Mouse (Mus musculus): ENCODE measurements around the gene B3galt4. TPM values are rescaled to one million over a fixed set of nuclear protein-coding genes. Genes with fewer than 3 reads are reported as not detected.

B3galt4 gene
- polyA plus RNA-seq, 1 experiment: 4.1 TPM

GRCm38 (mm10) chr17:33902491-33902890 lies 48.8 kb downstream of the B3galt4 start:
- H3K4me1 ChIP-seq (ENCODE audit: control insufficient read depth, insufficient read depth, low read length): peaks cover 6% of the 10 kb centered on the region
- WGBS: 12% methylated on average over 7 of the region's 7 CpGs

GRCm38 (mm10) chr17:33902079-33902478 lies 49.2 kb downstream of the B3galt4 start:
- H3K27ac ChIP-seq (ENCODE audit: control insufficient read depth, insufficient read depth, low read depth, low read length, poor library complexity): no peak overlapping the region
- peaks cover 6% of the 10 kb centered on the region for H3K4me1 ChIP-seq (ENCODE audit: control insufficient read depth, insufficient read depth, low read length)
- TF ChIP-seq CTCF (IDR thresholded peaks at IDR 0.05; ENCODE audit: control insufficient read depth, insufficient read depth, low read length) (no peak), POLR2A (IDR thresholded peaks at IDR 0.05; ENCODE audit: borderline replicate concordance, control insufficient read depth, low read depth, low read length) (no peak)
- WGBS: 53% methylated on average over 4 of the region's 4 CpGs
- no peak overlapping the region for H3K4me3 ChIP-seq (replicated peaks; ENCODE audit: control insufficient read depth, low read depth, low read length)

More at GRCm38 (mm10) chr17:33902491-33902890, 48.8 kb downstream of the B3galt4 start:
- Histone ChIP-seq H3K27ac (ENCODE audit: control insufficient read depth, insufficient read depth, low read depth, low read length, poor library complexity) (no peak overlapping the region), H3K4me3 (replicated peaks; ENCODE audit: control insufficient read depth, low read depth, low read length) (no peak overlapping the region)
- TF ChIP-seq POLR2A (IDR thresholded peaks at IDR 0.05; ENCODE audit: borderline replicate concordance, control insufficient read depth, low read depth, low read length) (no peak), CTCF (IDR thresholded peaks at IDR 0.05; ENCODE audit: control insufficient read depth, insufficient read depth, low read length) (no peak)

GRCm38 (mm10) chr17:33901653-33902052 lies 49.6 kb downstream of the B3galt4 start:
- no peak for TF ChIP-seq CTCF (IDR thresholded peaks at IDR 0.05; ENCODE audit: control insufficient read depth, insufficient read depth, low read length)
- TF ChIP-seq POLR2A (IDR thresholded peaks at IDR 0.05; ENCODE audit: borderline replicate concordance, control insufficient read depth, low read depth, low read length): no peak
- Histone ChIP-seq H3K4me3 (replicated peaks; ENCODE audit: control insufficient read depth, low read depth, low read length) (no peak overlapping the region), H3K4me1 (ENCODE audit: control insufficient read depth, insufficient read depth, low read length) (peaks cover 6% of the 10 kb centered on the region), H3K27ac (ENCODE audit: control insufficient read depth, insufficient read depth, low read depth, low read length, poor library complexity) (no peak overlapping the region)
- 80% methylated on average over 4 of the region's 4 CpGs for WGBS

GRCm38 (mm10) chr17:33900989-33901314 lies 50.3 kb downstream of the B3galt4 start:
- Histone ChIP-seq H3K4me3 (replicated peaks; ENCODE audit: control insufficient read depth, low read depth, low read length) (no peak overlapping the region), H3K4me1 (ENCODE audit: control insufficient read depth, insufficient read depth, low read length) (peaks cover 6% of the 10 kb centered on the region), H3K27ac (ENCODE audit: control insufficient read depth, insufficient read depth, low read depth, low read length, poor library complexity) (no peak overlapping the region)
- 73% methylated on average over 4 of the region's 4 CpGs for WGBS
- TF ChIP-seq CTCF (IDR thresholded peaks at IDR 0.05; ENCODE audit: control insufficient read depth, insufficient read depth, low read length): no peak

GRCm38 (mm10) chr17:33900281-33900988 lies 50.9 kb downstream of the B3galt4 start:
- H3K27ac ChIP-seq (ENCODE audit: control insufficient read depth, insufficient read depth, low read depth, low read length, poor library complexity): peak overlapping the region; percentile 12; the same call in 1 of the 2 replicates
- WGBS: 50% methylated on average over 7 of the region's 7 CpGs

More at GRCm38 (mm10) chr17:33900281-33900988, 50.9 kb downstream of the B3galt4 start:
- H3K4me1 ChIP-seq (ENCODE audit: control insufficient read depth, insufficient read depth, low read length): peaks cover 6% of the 10 kb centered on the region
- TF ChIP-seq CTCF (IDR thresholded peaks at IDR 0.05; ENCODE audit: control insufficient read depth, insufficient read depth, low read length): no peak
- TF ChIP-seq POLR2A (IDR thresholded peaks at IDR 0.05; ENCODE audit: borderline replicate concordance, control insufficient read depth, low read depth, low read length): no peak
- no peak overlapping the region for H3K4me3 ChIP-seq (replicated peaks; ENCODE audit: control insufficient read depth, low read depth, low read length)

Other genes with a start within 250 kb of the B3galt4 start
- gene March2, start 232.8 kb downstream of the B3galt4 start, polyA plus RNA-seq (2011; ENCODE audit: insufficient read depth, insufficient read length, low replicate concordance, missing spikeins): 227 and 290 TPM in 2 replicates
- gene Rab11b, start 191.0 kb downstream of the B3galt4 start, polyA plus RNA-seq (2011; ENCODE audit: insufficient read depth, insufficient read length, low replicate concordance, missing spikeins): 45.8 and 57.6 TPM in 2 replicates
- 3.4 and 7.4 TPM in 2 replicates for gene Angptl4, start 169.7 kb downstream of the B3galt4 start, polyA plus RNA-seq (2011; ENCODE audit: insufficient read depth, insufficient read length, low replicate concordance, missing spikeins)
- gene Kank3, start 141.0 kb downstream of the B3galt4 start, polyA plus RNA-seq (2011; ENCODE audit: insufficient read depth, insufficient read length, low replicate concordance, missing spikeins): 23.0 and 52.7 TPM in 2 replicates
- gene Rps28, start 126.9 kb downstream of the B3galt4 start, polyA plus RNA-seq (2011; ENCODE audit: insufficient read depth, insufficient read length, low replicate concordance, missing spikeins): 900 and 1,879 TPM in 2 replicates
- gene Ndufa7, start 126.9 kb downstream of the B3galt4 start, polyA plus RNA-seq (2011; ENCODE audit: insufficient read depth, insufficient read length, low replicate concordance, missing spikeins): 68.0 and 157 TPM in 2 replicates
- gene Cd320, start 108.4 kb downstream of the B3galt4 start, polyA plus RNA-seq (2011; ENCODE audit: insufficient read depth, insufficient read length, low replicate concordance, missing spikeins): 2.8 and 4.6 TPM in 2 replicates
- not detected in 2 replicates for gene Gm7029, start 77.7 kb downstream of the B3galt4 start, polyA plus RNA-seq (2011; ENCODE audit: insufficient read depth, insufficient read length, low replicate concordance, missing spikeins)
- gene Kifc1, start 60.8 kb downstream of the B3galt4 start, polyA plus RNA-seq (2011; ENCODE audit: insufficient read depth, insufficient read length, low replicate concordance, missing spikeins): 358 and 477 TPM in 2 replicates
- gene Platr17, start 46.4 kb downstream of the B3galt4 start, polyA plus RNA-seq (2011; ENCODE audit: insufficient read depth, insufficient read length, low replicate concordance, missing spikeins): 1.2 and 1.9 TPM in 2 replicates
- gene Daxx, start 42.1 kb downstream of the B3galt4 start, polyA plus RNA-seq (2011; ENCODE audit: insufficient read depth, insufficient read length, low replicate concordance, missing spikeins): 26.4 and 42.3 TPM in 2 replicates
- 75.8 and 87.3 TPM in 2 replicates for gene Tapbp, start 35.6 kb downstream of the B3galt4 start, polyA plus RNA-seq (2011; ENCODE audit: insufficient read depth, insufficient read length, low replicate concordance, missing spikeins)
- 21.2 and 26.3 TPM in 2 replicates for gene Zbtb22, start 35.6 kb downstream of the B3galt4 start, polyA plus RNA-seq (2011; ENCODE audit: insufficient read depth, insufficient read length, low replicate concordance, missing spikeins)
- 91.8 and 173 TPM in 2 replicates for gene Rgl2, start 21.9 kb downstream of the B3galt4 start, polyA plus RNA-seq (2011; ENCODE audit: insufficient read depth, insufficient read length, low replicate concordance, missing spikeins)
- gene Pfdn6, start 11.1 kb downstream of the B3galt4 start, polyA plus RNA-seq (2011; ENCODE audit: insufficient read depth, insufficient read length, low replicate concordance, missing spikeins): 75.9 and 89.6 TPM in 2 replicates
- 20.4 and 21.4 TPM in 2 replicates for gene Wdr46, start 10.8 kb downstream of the B3galt4 start, polyA plus RNA-seq (2011; ENCODE audit: insufficient read depth, insufficient read length, low replicate concordance, missing spikeins)
- 13.7 and 23.1 TPM in 2 replicates for gene Vps52, start 4.3 kb upstream of the B3galt4 start, polyA plus RNA-seq (2011; ENCODE audit: insufficient read depth, insufficient read length, low replicate concordance, missing spikeins)
- 1,108 and 1,335 TPM in 2 replicates for gene Rps18, start 4.5 kb upstream of the B3galt4 start, polyA plus RNA-seq (2011; ENCODE audit: insufficient read depth, insufficient read length, low replicate concordance, missing spikeins)
- 698 and 1,240 TPM in 2 replicates for gene H2-K1, start 48.9 kb upstream of the B3galt4 start, polyA plus RNA-seq (2011; ENCODE audit: insufficient read depth, insufficient read length, low replicate concordance, missing spikeins)
- gene Ring1, start 73.2 kb upstream of the B3galt4 start, polyA plus RNA-seq (2011; ENCODE audit: insufficient read depth, insufficient read length, low replicate concordance, missing spikeins): 9.0 and 35.7 TPM in 2 replicates
- 120 and 165 TPM in 2 replicates for gene H2-Ke6, start 76.6 kb upstream of the B3galt4 start, polyA plus RNA-seq (2011; ENCODE audit: insufficient read depth, insufficient read length, low replicate concordance, missing spikeins)
- gene Slc39a7, start 80.2 kb upstream of the B3galt4 start, polyA plus RNA-seq (2011; ENCODE audit: insufficient read depth, insufficient read length, low replicate concordance, missing spikeins): 51.4 and 84.6 TPM in 2 replicates
- 36.0 and 70.9 TPM in 2 replicates for gene Rxrb, start 80.3 kb upstream of the B3galt4 start, polyA plus RNA-seq (2011; ENCODE audit: insufficient read depth, insufficient read length, low replicate concordance, missing spikeins)
- 10.7 and 12.6 TPM in 2 replicates for gene Col11a2, start 87.9 kb upstream of the B3galt4 start, polyA plus RNA-seq (2011; ENCODE audit: insufficient read depth, insufficient read length, low replicate concordance, missing spikeins)
- 3.9 and 6.3 TPM in 2 replicates for gene H2-Oa, start 140.9 kb upstream of the B3galt4 start, polyA plus RNA-seq (2011; ENCODE audit: insufficient read depth, insufficient read length, low replicate concordance, missing spikeins)
- 14.2 and 38.5 TPM in 2 replicates for gene H2-DMa, start 168.1 kb upstream of the B3galt4 start, polyA plus RNA-seq (2011; ENCODE audit: insufficient read depth, insufficient read length, low replicate concordance, missing spikeins)
- 118 and 172 TPM in 2 replicates for gene Brd2, start 171.1 kb upstream of the B3galt4 start, polyA plus RNA-seq (2011; ENCODE audit: insufficient read depth, insufficient read length, low replicate concordance, missing spikeins)
- 24.3 and 38.9 TPM in 2 replicates for gene H2-DMb2, start 191.8 kb upstream of the B3galt4 start, polyA plus RNA-seq (2011; ENCODE audit: insufficient read depth, insufficient read length, low replicate concordance, missing spikeins)
- 42.1 and 59.8 TPM in 2 replicates for gene H2-DMb1, start 201.6 kb upstream of the B3galt4 start, polyA plus RNA-seq (2011; ENCODE audit: insufficient read depth, insufficient read length, low replicate concordance, missing spikeins)
- gene Tap1, start 236.1 kb upstream of the B3galt4 start, polyA plus RNA-seq (2011; ENCODE audit: insufficient read depth, insufficient read length, low replicate concordance, missing spikeins): 34.1 and 55.9 TPM in 2 replicates
- gene Psmb9, start 236.3 kb upstream of the B3galt4 start, polyA plus RNA-seq (2011; ENCODE audit: insufficient read depth, insufficient read length, low replicate concordance, missing spikeins): 111 and 156 TPM in 2 replicates
- gene Psmb8, start 246.2 kb upstream of the B3galt4 start, polyA plus RNA-seq (2011; ENCODE audit: insufficient read depth, insufficient read length, low replicate concordance, missing spikeins): 35.3 and 68.8 TPM in 2 replicates